Mouse (Mus musculus): Measurements from ENCODE around the gene Rab3a. TPM values are rescaled to one million over a fixed set of nuclear protein-coding genes. Genes with fewer than 3 reads are reported as not detected.

Gene Rab3a
- polyA plus RNA-seq, 1 experiment from 2014 or later: 12.9 TPM

Small RNA genes lying within 50 kb of the gene (microRNA-seq; reads per million reads assigned to microRNA genes)
- not detected for gene Mir7240

Other genes with a start within 250 kb of the Rab3a start
- gene Rex1bd, start 247.9 kb upstream of the Rab3a start, polyA plus RNA-seq (2015; fragmentation: Nextera tagmentation; extraction: Ambion mirVana): 120 and 122 TPM in 2 replicates
- 909 and 953 TPM in 2 replicates for gene Uba52, start 243.9 kb upstream of the Rab3a start, polyA plus RNA-seq (2015; fragmentation: Nextera tagmentation; extraction: Ambion mirVana)
- gene Fkbp8, start 227.0 kb upstream of the Rab3a start, polyA plus RNA-seq (2015; fragmentation: Nextera tagmentation; extraction: Ambion mirVana): 307 and 313 TPM in 2 replicates
- 50.0 and 54.4 TPM in 2 replicates for gene Kxd1, start 226.7 kb upstream of the Rab3a start, polyA plus RNA-seq (2015; fragmentation: Nextera tagmentation; extraction: Ambion mirVana)
- 17.2 and 17.5 TPM in 2 replicates for gene Ell, start 215.2 kb upstream of the Rab3a start, polyA plus RNA-seq (2015; fragmentation: Nextera tagmentation; extraction: Ambion mirVana)
- 134 TPM in 2 replicates for gene Isyna1, start 160.3 kb upstream of the Rab3a start, polyA plus RNA-seq (2015; fragmentation: Nextera tagmentation; extraction: Ambion mirVana)
- 111 and 122 TPM in 2 replicates for gene Ssbp4, start 145.8 kb upstream of the Rab3a start, polyA plus RNA-seq (2015; fragmentation: Nextera tagmentation; extraction: Ambion mirVana)
- 1.9 and 2.5 TPM in 2 replicates for gene Lrrc25, start 138.5 kb upstream of the Rab3a start, polyA plus RNA-seq (2015; fragmentation: Nextera tagmentation; extraction: Ambion mirVana)
- 0.31 and 0.45 TPM in 2 replicates for gene Gdf15, start 122.2 kb upstream of the Rab3a start, polyA plus RNA-seq (2015; fragmentation: Nextera tagmentation; extraction: Ambion mirVana)
- 38.5 and 47.7 TPM in 2 replicates for gene Pgpep1, start 94.3 kb upstream of the Rab3a start, polyA plus RNA-seq (2015; fragmentation: Nextera tagmentation; extraction: Ambion mirVana)
- gene Lsm4, start 81.4 kb upstream of the Rab3a start, polyA plus RNA-seq (2015; fragmentation: Nextera tagmentation; extraction: Ambion mirVana): 268 and 320 TPM in 2 replicates
- 49.7 TPM in 2 replicates for gene Jund, start 55.7 kb upstream of the Rab3a start, polyA plus RNA-seq (2015; fragmentation: Nextera tagmentation; extraction: Ambion mirVana)
- 0.02 TPM in 1 of 2 replicates, not detected in the other for gene Iqcn, start 51.2 kb upstream of the Rab3a start, polyA plus RNA-seq (2015; fragmentation: Nextera tagmentation; extraction: Ambion mirVana)
- not detected in 2 replicates for gene Gm3336, start 36.1 kb upstream of the Rab3a start, polyA plus RNA-seq (2015; fragmentation: Nextera tagmentation; extraction: Ambion mirVana)
- gene Pde4c, start 31.0 kb upstream of the Rab3a start, polyA plus RNA-seq (2015; fragmentation: Nextera tagmentation; extraction: Ambion mirVana): 0.08 and 0.16 TPM in 2 replicates
- 35.4 and 36.2 TPM in 2 replicates for gene Mpv17l2, start 6.3 kb downstream of the Rab3a start, polyA plus RNA-seq (2015; fragmentation: Nextera tagmentation; extraction: Ambion mirVana)
- gene Pik3r2, start 22.0 kb downstream of the Rab3a start, polyA plus RNA-seq (2015; fragmentation: Nextera tagmentation; extraction: Ambion mirVana): 56.1 and 56.8 TPM in 2 replicates
- 13.6 and 15.8 TPM in 2 replicates for gene Mast3, start 50.4 kb downstream of the Rab3a start, polyA plus RNA-seq (2015; fragmentation: Nextera tagmentation; extraction: Ambion mirVana)
- 0.16 and 0.27 TPM in 2 replicates for gene Il12rb1, start 53.8 kb downstream of the Rab3a start, polyA plus RNA-seq (2015; fragmentation: Nextera tagmentation; extraction: Ambion mirVana)
- gene Arrdc2, start 85.0 kb downstream of the Rab3a start, polyA plus RNA-seq (2015; fragmentation: Nextera tagmentation; extraction: Ambion mirVana): 4.5 and 5.5 TPM in 2 replicates
- gene Kcnn1, start 108.6 kb downstream of the Rab3a start, polyA plus RNA-seq (2015; fragmentation: Nextera tagmentation; extraction: Ambion mirVana): 1.2 TPM in 2 replicates
- gene Ccdc124, start 119.3 kb downstream of the Rab3a start, polyA plus RNA-seq (2015; fragmentation: Nextera tagmentation; extraction: Ambion mirVana): 112 and 118 TPM in 2 replicates
- gene Slc5a5, start 138.1 kb downstream of the Rab3a start, polyA plus RNA-seq (2015; fragmentation: Nextera tagmentation; extraction: Ambion mirVana): 0.25 and 0.29 TPM in 2 replicates
- gene Rpl18a, start 142.7 kb downstream of the Rab3a start, polyA plus RNA-seq (2015; fragmentation: Nextera tagmentation; extraction: Ambion mirVana): 4,502 and 4,535 TPM in 2 replicates
- gene Map1s, start 151.3 kb downstream of the Rab3a start, polyA plus RNA-seq (2015; fragmentation: Nextera tagmentation; extraction: Ambion mirVana): 49.8 and 50.9 TPM in 2 replicates